Mouse (Mus musculus): ENCODE results near the gene Angptl4. TPM values are rescaled to one million over a fixed set of nuclear protein-coding genes. Genes with fewer than 3 reads are reported as not detected.

Gene Angptl4
- polyA plus RNA-seq (2014; fragmentation: Illumina TruSeq; extraction: RNeasy Lipid Tissue Mini Kit (QIAGEN cat#74804); ENCODE audit: low read depth, low replicate concordance), result 8.0 TPM

GRCm38 (mm10) chr17:33781124-33781977 is at the start of gene Angptl4:
TSS of gene Angptl4 (minus strand) at chr17:33781830.

GRCm38 (mm10) chr17:33824084-33824996 is 42.7 kb upstream of the Angptl4 start, which contains the start of the genes Rps28 and Ndufa7:
TSS of gene Rps28 (minus strand) at chr17:33824562.
TSS of gene Ndufa7 (plus strand) at chr17:33824572.

GRCm38 (mm10) chr17:33810334-33811141 is 28.9 kb upstream of the Angptl4 start, which contains the start of gene Kank3:
TSS of gene Kank3 (plus strand) at chr17:33810519.

GRCm38 (mm10) chr17:33760255-33761165 is 21.1 kb downstream of the Angptl4 start, which contains the start of gene Rab11b:
TSS of gene Rab11b (minus strand) at chr17:33760530.

Other genes with a start within 250 kb of the Angptl4 start
- 0.16 TPM for gene Myo1f, start 226.1 kb downstream of the Angptl4 start, polyA plus RNA-seq (2014; fragmentation: Illumina TruSeq; extraction: RNeasy Lipid Tissue Mini Kit (QIAGEN cat#74804); ENCODE audit: low read depth, low replicate concordance)
- 1.2 TPM for gene Zfp414, start 152.7 kb downstream of the Angptl4 start, polyA plus RNA-seq (2014; fragmentation: Illumina TruSeq; extraction: RNeasy Lipid Tissue Mini Kit (QIAGEN cat#74804); ENCODE audit: low read depth, low replicate concordance)
- 0.21 TPM for gene Pram1, start 143.8 kb downstream of the Angptl4 start, polyA plus RNA-seq (2014; fragmentation: Illumina TruSeq; extraction: RNeasy Lipid Tissue Mini Kit (QIAGEN cat#74804); ENCODE audit: low read depth, low replicate concordance)
- 147 TPM for gene Hnrnpm, start 95.0 kb downstream of the Angptl4 start, polyA plus RNA-seq (2014; fragmentation: Illumina TruSeq; extraction: RNeasy Lipid Tissue Mini Kit (QIAGEN cat#74804); ENCODE audit: low read depth, low replicate concordance)
- 24.2 TPM for gene March2, start 63.2 kb downstream of the Angptl4 start, polyA plus RNA-seq (2014; fragmentation: Illumina TruSeq; extraction: RNeasy Lipid Tissue Mini Kit (QIAGEN cat#74804); ENCODE audit: low read depth, low replicate concordance)
- gene Rab11b, start 21.3 kb downstream of the Angptl4 start, polyA plus RNA-seq (2014; fragmentation: Illumina TruSeq; extraction: RNeasy Lipid Tissue Mini Kit (QIAGEN cat#74804); ENCODE audit: low read depth, low replicate concordance), result 9.3 TPM
- 3.1 TPM for gene Kank3, start 28.7 kb upstream of the Angptl4 start, polyA plus RNA-seq (2014; fragmentation: Illumina TruSeq; extraction: RNeasy Lipid Tissue Mini Kit (QIAGEN cat#74804); ENCODE audit: low read depth, low replicate concordance)
- 37.1 TPM for gene Rps28, start 42.7 kb upstream of the Angptl4 start, polyA plus RNA-seq (2014; fragmentation: Illumina TruSeq; extraction: RNeasy Lipid Tissue Mini Kit (QIAGEN cat#74804); ENCODE audit: low read depth, low replicate concordance)
- gene Ndufa7, start 42.7 kb upstream of the Angptl4 start, polyA plus RNA-seq (2014; fragmentation: Illumina TruSeq; extraction: RNeasy Lipid Tissue Mini Kit (QIAGEN cat#74804); ENCODE audit: low read depth, low replicate concordance), result 24.4 TPM
- 1.5 TPM for gene Cd320, start 61.3 kb upstream of the Angptl4 start, polyA plus RNA-seq (2014; fragmentation: Illumina TruSeq; extraction: RNeasy Lipid Tissue Mini Kit (QIAGEN cat#74804); ENCODE audit: low read depth, low replicate concordance)
- not detected for gene Gm7029, start 92.0 kb upstream of the Angptl4 start, polyA plus RNA-seq (2014; fragmentation: Illumina TruSeq; extraction: RNeasy Lipid Tissue Mini Kit (QIAGEN cat#74804); ENCODE audit: low read depth, low replicate concordance)
- gene Kifc1, start 108.8 kb upstream of the Angptl4 start, polyA plus RNA-seq (2014; fragmentation: Illumina TruSeq; extraction: RNeasy Lipid Tissue Mini Kit (QIAGEN cat#74804); ENCODE audit: low read depth, low replicate concordance), result not detected
- gene Platr17, start 123.3 kb upstream of the Angptl4 start, polyA plus RNA-seq (2014; fragmentation: Illumina TruSeq; extraction: RNeasy Lipid Tissue Mini Kit (QIAGEN cat#74804); ENCODE audit: low read depth, low replicate concordance), result not detected
- gene Daxx, start 127.6 kb upstream of the Angptl4 start, polyA plus RNA-seq (2014; fragmentation: Illumina TruSeq; extraction: RNeasy Lipid Tissue Mini Kit (QIAGEN cat#74804); ENCODE audit: low read depth, low replicate concordance), result 3.7 TPM
- gene Tapbp, start 134.1 kb upstream of the Angptl4 start, polyA plus RNA-seq (2014; fragmentation: Illumina TruSeq; extraction: RNeasy Lipid Tissue Mini Kit (QIAGEN cat#74804); ENCODE audit: low read depth, low replicate concordance), result 29.5 TPM
- 1.7 TPM for gene Zbtb22, start 134.1 kb upstream of the Angptl4 start, polyA plus RNA-seq (2014; fragmentation: Illumina TruSeq; extraction: RNeasy Lipid Tissue Mini Kit (QIAGEN cat#74804); ENCODE audit: low read depth, low replicate concordance)
- 0.64 TPM for gene Rgl2, start 147.7 kb upstream of the Angptl4 start, polyA plus RNA-seq (2014; fragmentation: Illumina TruSeq; extraction: RNeasy Lipid Tissue Mini Kit (QIAGEN cat#74804); ENCODE audit: low read depth, low replicate concordance)
- gene Pfdn6, start 158.5 kb upstream of the Angptl4 start, polyA plus RNA-seq (2014; fragmentation: Illumina TruSeq; extraction: RNeasy Lipid Tissue Mini Kit (QIAGEN cat#74804); ENCODE audit: low read depth, low replicate concordance), result 12.6 TPM
- 1.2 TPM for gene Wdr46, start 158.8 kb upstream of the Angptl4 start, polyA plus RNA-seq (2014; fragmentation: Illumina TruSeq; extraction: RNeasy Lipid Tissue Mini Kit (QIAGEN cat#74804); ENCODE audit: low read depth, low replicate concordance)
- gene B3galt4, start 169.7 kb upstream of the Angptl4 start, polyA plus RNA-seq (2014; fragmentation: Illumina TruSeq; extraction: RNeasy Lipid Tissue Mini Kit (QIAGEN cat#74804); ENCODE audit: low read depth, low replicate concordance), result not detected
- gene Vps52, start 174.0 kb upstream of the Angptl4 start, polyA plus RNA-seq (2014; fragmentation: Illumina TruSeq; extraction: RNeasy Lipid Tissue Mini Kit (QIAGEN cat#74804); ENCODE audit: low read depth, low replicate concordance), result 3.0 TPM
- gene Rps18, start 174.2 kb upstream of the Angptl4 start, polyA plus RNA-seq (2014; fragmentation: Illumina TruSeq; extraction: RNeasy Lipid Tissue Mini Kit (QIAGEN cat#74804); ENCODE audit: low read depth, low replicate concordance), result 51.8 TPM
- gene H2-K1, start 218.5 kb upstream of the Angptl4 start, polyA plus RNA-seq (2014; fragmentation: Illumina TruSeq; extraction: RNeasy Lipid Tissue Mini Kit (QIAGEN cat#74804); ENCODE audit: low read depth, low replicate concordance), result 848 TPM
- 1.8 TPM for gene Ring1, start 242.8 kb upstream of the Angptl4 start, polyA plus RNA-seq (2014; fragmentation: Illumina TruSeq; extraction: RNeasy Lipid Tissue Mini Kit (QIAGEN cat#74804); ENCODE audit: low read depth, low replicate concordance)
- gene H2-Ke6, start 246.2 kb upstream of the Angptl4 start, polyA plus RNA-seq (2014; fragmentation: Illumina TruSeq; extraction: RNeasy Lipid Tissue Mini Kit (QIAGEN cat#74804); ENCODE audit: low read depth, low replicate concordance), result 13.3 TPM
- 3.2 TPM for gene Slc39a7, start 249.9 kb upstream of the Angptl4 start, polyA plus RNA-seq (2014; fragmentation: Illumina TruSeq; extraction: RNeasy Lipid Tissue Mini Kit (QIAGEN cat#74804); ENCODE audit: low read depth, low replicate concordance)
- gene Rxrb, start 250.0 kb upstream of the Angptl4 start, polyA plus RNA-seq (2014; fragmentation: Illumina TruSeq; extraction: RNeasy Lipid Tissue Mini Kit (QIAGEN cat#74804); ENCODE audit: low read depth, low replicate concordance), result 1.4 TPM